Mouse (Mus musculus) right cerebral cortex, postnatal 14 days (tissue): ENCODE results near the gene Khdrbs2.

Source experiments
- DNase-seq: peaks from one replicate; pipeline ENCODE4 v3.0.0; 2022

Khdrbs2 gene

DNA sequence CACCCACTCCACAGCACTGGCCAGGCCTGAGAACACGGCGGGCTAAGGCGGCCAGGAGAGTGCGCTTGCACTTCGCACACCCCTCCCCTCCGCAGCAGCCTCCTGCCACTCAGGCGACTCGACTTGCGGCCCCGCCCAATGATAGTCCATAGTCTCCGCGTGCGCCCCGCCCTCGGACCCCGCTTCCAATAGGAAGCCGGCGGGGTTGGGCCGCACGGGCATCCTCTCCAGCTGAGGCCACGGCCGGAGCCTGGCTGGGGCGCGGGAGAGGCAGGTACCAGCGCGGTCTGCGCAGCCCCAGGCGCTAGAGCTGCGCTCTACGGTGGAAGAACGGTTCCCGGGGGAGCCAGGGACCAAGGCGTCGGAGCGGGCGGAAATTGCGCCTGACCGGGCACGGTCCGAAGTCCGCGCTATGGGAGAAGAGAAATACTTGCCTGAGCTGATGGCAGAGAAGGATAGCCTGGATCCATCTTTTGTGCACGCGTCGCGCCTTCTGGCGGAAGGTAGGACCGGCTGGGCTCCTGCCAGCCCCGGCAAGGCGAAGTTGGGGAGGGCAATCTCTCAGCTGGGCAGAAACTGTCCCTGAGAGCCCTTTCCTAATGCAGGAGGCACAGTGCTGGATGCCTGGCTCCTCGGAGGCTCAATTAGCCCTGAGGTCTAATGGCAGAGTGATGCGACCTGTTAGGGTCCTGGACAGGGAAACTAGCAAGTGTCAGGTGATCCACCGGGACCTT, at the start of gene Khdrbs2:
Gene Khdrbs2, plus strand, starts transcription at position 209 of the 734 bp plus-strand sequence.
- peak; percentile 90 for DNase-seq

DNA sequence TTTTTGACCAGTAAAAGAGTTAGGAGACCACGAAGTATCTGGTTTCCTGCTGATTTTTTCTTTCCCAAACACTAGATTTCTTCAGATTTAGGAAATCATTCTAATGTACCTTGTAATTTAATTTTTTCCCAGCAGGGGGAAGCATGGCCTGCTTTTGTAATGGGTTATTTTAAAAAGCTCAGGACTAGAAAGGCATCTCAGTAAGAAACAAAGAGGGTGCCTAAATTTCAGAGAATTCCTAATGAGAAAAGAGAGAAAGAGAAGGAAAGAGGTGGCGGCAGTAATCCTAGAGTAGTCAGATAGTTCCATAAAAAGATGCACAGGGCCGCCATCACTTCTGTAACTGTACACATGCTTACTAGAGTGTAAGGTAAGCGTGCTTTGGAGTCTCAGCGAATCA, 2.1 kb downstream of the Khdrbs2 start:
- DNase-seq = no peak

DNA sequence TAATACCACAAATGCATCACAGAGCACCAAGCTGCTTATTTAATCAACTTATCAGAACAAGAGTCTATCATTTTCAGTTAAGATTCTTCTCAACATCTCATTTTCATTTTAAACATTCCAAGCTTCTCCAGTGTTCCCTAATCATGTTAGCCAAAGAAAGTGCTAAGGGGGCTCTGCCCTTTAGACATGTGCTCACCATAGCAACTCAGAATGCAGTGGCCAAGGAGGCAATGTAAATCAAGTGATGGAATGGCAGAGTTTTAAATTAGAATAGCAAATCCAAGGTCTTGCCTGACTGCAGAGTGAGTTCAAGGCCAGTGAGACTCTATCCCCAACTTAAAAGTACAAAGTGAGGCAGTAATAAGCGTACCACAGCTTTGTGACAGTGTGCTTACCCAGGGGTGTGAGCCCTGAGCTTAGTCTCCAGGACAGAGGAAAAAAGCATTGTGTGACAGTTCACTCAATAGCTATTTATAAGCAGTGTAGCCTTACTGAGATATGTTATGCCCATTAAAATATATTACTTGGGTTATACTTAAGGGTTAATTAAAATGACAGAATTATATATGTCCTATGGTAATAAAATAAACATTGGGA, 27.2 kb downstream of the Khdrbs2 start:
- DNase-seq = no peak

DNA sequence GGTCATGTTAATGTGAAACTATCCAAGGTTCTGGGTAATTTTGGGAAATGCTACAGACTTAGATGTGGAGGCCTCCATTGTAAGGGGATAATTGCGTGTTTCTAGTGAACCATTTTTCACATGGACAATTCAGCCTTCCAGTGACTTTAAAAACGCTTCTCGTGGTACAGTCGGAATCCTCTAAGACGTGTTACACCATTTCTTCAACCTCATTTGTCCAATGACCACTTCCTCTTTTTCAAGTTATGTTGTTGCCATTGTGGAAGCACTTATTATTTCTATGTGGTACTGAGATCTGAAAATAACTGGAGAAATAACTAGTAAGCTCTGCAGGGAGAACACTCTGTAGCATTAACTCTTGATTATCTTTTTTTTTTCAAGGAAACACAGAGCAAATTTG, 75.9 kb downstream of the Khdrbs2 start:
- no peak for DNase-seq

DNA sequence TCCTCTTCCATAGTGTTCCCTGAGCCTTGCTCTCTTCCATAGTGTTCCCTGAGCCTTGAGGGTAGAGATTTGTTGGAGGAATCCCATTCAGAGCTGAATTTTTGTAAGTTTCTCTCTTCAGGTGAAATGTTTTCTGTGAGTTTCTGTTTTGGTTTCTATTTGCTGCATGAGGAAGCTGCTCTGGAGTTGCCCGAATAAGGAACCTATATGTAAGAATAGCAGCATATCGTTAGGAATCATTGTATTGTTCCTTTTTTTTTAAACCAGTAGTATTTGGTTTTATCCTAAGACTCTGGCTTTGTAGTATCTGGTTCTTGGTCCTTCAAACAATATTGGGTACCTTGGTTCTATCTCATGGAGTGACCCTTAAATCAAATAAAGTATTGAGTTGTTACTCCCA, 77.1 kb downstream of the Khdrbs2 start:
- no peak for DNase-seq

DNA sequence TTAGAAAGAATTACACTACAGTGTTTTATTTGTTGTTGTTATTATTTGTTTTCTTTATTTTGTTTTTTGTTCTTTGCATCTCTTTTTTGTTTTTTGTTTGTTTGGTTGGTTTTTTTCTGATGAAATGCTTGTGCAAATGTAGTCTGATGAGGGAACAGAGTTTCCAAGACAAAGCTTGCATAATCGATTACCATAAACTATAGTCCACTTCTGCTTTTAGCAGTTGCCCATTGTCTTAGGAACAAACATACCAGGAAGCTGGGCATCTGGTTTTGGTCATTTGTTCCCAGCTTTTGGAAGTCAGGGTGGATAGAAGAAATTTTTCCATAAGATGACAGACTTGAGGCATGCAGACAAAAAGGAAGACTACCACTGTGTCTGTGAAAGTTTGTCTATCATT, 77.8 kb downstream of the Khdrbs2 start:
- DNase-seq = no peak

DNA sequence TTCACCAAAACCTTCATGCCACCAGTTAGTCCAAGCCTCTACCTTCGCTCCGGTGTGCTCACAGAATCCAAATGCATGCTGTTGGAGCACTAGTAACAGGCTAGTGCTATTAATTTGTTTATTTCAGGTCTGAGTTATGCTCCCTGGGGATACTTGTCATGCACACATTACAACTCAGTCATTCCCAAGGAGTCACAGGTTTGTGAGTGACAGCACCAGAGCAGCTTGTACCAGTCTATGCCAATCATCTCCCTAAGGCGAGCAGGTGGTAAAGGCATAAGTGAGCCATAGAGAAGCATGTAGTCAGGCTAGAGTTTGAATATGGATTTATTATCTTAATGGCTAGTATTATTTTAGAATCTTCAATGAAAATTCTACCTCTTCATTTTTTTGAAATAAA, 86.4 kb downstream of the Khdrbs2 start:
- no peak for DNase-seq

DNA sequence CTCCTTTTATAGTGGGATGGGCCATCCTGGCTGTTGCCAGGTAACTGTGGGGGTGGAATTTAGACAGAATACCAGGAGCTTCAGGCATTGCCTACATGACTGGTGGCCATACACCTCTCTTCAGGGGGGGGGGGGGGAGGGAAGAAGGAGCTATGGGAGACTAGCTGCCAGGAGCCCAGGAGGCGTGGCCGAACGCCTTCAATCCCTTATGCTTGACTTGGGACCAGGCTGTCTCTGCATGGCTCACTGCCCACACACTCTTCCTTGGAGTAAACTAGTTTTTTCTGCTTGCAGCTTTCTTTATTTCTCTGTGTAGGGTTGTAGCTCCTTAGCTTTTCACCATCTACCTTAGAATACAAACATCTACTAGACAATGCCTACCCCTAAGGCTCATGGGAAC, 98.0 kb downstream of the Khdrbs2 start:
- DNase-seq = peak; percentile 6

DNA sequence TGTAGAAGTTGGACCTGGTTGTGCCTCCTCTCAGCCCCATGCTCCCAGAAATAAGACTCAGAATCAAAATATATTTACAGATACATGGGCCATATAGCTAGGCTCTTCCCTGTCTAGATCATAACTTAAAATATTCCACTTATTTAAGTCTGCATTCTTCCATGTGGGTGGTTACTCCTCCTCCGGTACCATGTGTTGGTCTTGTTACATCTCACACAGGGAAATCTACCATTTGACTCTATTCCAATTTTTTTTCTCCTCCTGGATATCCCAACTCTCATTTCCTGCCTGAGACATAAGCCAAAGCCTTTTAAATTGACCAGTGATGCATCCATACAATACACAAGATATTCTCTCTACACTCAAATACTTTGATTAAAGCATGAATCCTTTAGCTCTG, 122.2 kb downstream of the Khdrbs2 start:
- no peak for DNase-seq

DNA sequence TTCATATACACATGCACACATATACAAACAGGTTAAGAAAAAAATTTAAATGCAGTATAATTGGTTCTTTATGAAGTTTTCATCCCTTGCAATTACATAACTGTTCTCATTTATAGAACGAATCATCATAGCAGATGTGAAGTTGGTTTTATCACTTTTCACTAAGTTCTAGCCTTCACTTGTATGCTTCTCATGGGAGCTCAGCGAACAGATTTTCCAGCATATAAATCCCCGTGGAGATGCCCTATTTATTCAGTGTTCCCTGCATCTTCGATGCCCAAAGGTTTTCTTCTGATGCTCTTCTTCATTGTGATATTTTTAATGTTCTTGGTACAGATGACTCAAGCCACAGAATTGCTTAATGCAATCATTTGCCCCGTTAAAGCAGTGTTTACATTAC, 128.9 kb downstream of the Khdrbs2 start:
- DNase-seq = no peak

DNA sequence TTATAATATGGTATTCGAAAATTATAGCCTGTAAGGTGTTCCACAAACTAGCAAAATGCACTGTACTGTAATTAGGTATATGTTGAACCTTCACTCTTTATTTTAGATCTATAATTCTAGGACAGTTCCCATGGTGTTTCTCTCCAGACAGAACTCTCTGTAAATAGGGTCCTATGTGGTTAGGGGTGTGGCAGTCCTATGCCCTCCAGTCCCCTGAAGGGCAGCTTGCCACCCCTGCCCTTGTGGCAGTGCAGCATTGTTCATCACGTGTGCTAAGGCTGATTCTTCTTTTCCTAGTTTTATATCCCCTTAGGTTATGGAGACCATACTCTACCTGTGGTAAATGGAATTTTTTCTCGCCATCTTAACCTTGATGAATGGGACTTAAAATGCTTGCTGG, 136.6 kb downstream of the Khdrbs2 start:
- no peak for DNase-seq

DNA sequence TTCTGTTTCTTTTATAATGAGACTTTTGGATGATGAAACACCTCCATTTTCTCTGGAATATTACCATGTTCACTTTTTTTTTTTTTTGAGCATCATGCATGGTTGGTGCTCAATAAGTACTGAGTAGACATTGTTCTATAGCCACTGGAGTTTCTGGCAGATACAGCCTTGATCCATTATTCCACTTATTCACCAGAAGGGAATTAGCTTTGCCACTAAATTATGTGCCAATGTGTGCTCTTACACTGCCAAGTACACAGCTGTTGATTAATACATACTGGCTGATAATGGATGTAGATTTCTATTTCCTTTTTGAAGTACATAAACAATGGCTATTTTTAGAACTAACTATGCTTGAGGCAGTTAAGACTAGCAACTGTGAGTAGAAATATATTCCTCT, 137.1 kb downstream of the Khdrbs2 start:
- no peak for DNase-seq

DNA sequence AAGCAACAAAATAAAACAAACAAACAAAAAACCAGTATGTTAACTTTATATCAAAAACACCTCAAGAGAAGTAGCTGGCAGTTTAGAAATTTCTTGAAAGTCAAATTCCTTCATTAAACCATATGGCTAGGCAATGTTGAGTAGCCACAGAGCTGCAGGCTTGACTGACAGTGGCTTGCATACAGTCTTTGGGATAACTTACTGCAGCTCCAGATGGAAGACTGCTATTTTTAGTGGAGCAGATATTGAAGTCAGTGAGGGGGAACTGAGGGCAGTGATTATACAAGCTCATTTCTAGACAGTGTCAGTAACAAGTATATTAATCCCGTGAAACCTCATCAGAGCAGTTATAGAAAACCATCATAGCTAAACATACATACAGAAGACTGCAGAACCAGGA, 166.6 kb downstream of the Khdrbs2 start:
- no peak for DNase-seq

DNA sequence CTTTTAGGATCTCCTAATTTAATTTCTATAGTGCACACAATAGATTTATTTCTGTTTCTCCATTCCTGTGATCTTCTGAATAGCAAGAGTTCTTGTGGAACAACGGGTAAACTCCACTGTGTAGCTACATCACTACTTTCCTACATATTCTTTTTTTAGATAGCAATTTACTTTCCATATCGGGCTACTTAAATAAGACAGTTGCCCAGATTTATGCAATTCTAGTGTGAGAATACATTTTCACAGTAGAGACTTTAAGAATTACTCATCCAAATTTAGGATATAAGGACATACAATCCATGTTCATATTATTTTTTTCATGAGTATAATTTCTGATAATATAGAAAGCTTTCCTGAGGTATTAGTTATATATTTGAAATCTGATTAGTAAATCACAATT, 175.0 kb downstream of the Khdrbs2 start:
- no peak for DNase-seq

DNA sequence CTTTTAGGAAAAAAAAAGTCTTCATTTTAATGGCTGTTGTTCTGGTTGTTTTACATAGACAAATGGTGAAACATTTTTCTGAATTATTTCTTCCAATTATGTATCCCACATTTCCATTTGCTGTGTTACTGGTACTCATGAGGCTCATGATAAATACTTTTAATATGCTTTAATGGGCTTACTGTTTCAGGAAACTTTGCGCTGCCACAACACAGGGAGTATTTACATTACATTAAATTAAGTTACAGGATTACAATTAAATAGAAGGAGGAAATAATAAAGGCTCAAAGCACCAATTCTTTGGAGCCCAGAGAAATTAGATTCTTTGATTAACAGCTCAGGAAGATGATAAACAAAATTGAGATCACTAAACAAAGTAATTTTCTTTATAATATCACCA, 179.6 kb downstream of the Khdrbs2 start:
- DNase-seq = no peak

DNA sequence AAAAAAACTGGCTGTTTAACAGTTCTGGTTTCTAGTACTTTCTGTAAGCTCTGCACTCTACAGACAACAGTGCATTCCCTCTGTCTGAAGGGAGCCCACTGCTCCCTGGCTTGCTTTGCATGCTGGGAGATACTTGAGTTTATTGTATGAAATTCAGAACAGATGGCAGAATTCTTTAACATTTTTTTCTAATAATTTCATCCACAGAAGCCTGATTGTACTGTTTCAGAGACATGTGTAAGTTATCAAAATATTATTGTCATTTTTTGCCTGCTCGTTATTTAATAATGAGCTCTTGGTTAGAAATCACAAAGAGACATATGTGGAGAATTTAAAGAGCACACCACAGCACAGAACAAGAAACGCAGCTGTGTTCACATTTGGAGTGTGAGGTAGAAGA, 191.0 kb downstream of the Khdrbs2 start:
- DNase-seq = no peak

DNA sequence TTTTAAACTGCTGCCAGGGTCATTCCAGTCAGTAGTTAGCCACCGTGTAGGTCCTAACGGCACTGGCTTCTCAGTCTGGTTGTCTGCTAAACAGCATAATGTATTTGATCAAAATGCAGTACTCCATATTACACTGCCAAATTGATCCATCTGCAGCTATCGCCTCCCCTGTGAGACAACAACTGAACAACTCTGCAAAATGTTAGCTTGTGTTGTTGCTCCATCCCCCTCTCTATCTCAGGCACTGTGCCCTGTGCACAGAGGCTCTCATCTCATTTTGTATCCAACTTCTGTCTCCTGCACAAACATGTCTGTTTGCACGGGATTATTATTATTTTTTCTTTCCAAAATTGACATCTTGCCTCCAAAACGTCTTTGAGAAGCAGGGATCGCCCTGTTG, 225.0 kb downstream of the Khdrbs2 start:
- DNase-seq = no peak

DNA sequence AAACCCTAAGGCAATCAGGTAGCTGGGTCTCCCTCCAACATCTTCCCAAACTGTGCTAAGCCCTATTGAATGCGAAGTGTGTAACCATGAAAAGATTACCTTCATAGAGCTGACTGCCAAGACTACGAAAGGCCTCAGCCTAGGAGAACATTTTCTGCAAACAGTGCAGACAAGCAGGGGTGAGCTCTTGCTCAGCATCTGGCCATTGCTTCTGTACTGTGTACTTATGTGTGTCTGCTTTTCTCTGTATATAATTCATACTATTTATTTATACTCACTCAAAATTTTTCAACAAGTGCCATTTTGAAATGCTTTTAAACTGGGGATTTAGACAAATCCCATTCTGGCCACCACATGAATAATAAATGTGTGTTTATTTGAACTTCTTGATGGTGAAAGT, 235.1 kb downstream of the Khdrbs2 start:
- no peak for DNase-seq

DNA sequence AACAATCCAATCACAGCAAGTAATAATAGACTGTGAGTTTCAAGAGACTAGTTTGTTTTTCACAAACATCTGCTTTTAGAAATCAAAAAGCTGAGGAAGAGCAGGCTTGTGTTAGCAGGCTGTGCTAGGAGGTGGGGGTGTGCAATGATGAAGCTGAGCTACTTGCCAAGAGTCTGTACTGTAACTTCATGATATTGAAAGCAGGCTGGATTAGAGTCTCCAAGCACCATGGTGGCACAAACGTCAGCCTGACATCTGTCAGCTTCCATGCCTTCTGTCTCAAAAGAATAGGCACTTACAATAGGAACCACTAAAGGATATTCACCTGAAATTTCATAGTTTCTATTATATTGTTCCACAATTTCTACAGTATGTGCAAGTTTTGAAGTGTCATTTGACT, 255.9 kb downstream of the Khdrbs2 start:
- no peak for DNase-seq

DNA sequence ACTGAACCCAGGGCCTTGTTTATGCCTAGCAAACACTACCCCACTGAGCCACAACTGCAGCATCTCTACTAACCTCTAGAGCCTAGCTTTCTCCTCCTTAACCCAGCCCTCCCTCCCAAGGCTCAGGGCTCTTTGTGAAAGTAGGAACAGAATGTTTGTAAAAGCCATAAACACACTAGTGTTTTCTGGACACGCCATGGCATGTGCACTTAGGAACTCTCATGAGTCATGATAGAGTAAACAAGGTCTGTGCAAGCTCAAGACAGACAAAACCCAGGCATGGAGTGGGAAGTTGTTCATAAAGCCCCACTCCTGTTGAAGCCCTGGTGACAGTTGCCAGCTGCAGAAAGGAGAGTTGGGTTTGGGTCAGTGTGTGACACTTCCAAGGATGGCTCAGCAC, 257.0 kb downstream of the Khdrbs2 start:
- no peak for DNase-seq

DNA sequence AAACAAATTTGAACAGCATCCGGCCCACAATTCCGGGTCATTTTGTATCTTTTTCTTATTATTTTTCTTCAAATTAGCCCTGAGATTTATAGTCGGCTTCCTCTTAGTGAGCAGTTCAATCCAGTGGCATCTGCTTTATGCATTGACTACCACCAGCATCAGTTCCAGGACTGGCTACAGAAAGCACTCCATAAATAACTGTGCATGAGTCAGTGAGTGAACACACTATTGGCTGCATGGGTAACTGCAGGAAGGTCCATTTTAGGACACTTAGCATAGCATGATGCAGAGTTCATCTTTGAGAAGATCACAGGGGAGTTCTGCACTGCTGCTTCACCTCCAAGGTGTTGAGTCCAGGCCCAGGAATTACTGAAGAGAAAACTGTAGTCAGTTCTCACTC, 258.0 kb downstream of the Khdrbs2 start:
- no peak for DNase-seq

DNA sequence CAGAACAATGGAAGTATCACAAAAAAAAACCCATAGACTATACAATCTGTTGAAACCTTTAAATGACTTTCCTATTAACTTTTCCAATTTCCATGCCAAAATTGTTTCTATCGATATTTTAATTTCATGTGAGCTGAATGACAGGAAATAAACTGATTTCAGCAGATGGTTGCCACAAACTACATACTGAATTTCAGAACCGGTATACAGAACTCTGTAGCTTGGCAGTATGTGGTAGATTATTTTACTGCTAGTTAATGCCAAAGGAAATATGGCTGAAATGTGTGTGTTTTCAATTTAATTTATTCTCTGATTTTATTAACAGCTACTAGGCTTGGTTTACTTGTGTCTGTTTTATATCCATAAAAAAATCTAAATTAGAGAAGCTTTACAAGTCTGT, 260.6 kb downstream of the Khdrbs2 start:
- no peak for DNase-seq

DNA sequence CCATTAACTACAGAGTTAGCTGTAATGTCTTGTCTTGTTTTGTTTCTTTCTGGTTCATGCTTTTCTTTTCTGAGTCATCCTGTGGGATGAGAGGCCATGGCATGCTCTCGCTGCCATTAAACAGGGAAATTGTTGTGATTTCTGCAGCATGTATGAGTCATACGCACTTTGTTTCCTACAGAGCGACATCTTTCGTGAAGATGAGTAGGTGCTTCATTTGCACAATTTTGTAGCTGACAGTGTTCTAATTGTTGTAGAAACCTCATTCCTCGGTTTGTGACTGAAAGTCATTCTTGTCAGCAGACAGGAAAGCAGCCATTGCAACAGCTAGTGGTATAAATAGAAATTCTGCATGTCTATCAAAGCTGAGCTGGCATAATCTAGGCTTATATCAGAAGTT, 271.4 kb downstream of the Khdrbs2 start:
- no peak for DNase-seq

DNA sequence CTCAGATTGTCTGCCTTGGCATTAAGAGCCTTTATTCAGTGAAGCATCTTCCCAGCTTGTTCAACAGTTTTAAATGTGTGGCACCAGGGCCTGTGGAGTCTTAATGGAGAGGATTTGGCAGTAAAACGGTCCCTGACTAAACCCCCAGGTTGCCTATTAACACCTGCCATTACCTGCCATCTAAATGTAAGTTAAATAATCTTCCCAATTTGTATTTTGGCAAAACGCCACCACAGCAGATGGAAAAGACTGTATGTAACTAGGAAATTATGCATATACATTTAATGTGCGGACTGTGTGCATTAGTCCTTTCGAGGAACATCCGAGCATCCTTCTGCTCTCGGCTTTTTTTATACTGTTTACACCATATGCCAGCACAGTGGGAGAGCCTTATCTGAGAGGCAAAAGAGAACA, 290.6 kb downstream of the Khdrbs2 start:
- peak; percentile 15 for DNase-seq

DNA sequence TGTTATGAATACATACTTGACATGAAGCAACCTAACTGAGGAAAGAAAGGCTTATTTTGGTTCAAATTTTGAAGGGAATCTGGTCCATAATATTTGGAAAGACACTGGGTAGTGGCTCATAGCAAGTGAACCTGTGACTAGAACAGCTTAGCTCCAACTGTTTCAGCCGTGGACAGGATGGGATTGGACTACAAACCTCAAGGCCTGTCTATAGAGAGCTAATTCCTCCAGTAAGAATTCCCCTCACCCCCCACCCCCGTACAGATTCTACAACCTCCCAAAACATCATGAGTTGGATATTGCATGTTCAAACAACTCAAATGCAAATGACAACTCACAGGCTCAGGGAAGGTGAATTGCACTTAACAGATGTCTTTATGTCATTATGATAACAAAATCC, 298.5 kb downstream of the Khdrbs2 start:
- DNase-seq = no peak
